ENCODE assay signal across 25 mouse cellular contexts in the genomic region with DNA sequence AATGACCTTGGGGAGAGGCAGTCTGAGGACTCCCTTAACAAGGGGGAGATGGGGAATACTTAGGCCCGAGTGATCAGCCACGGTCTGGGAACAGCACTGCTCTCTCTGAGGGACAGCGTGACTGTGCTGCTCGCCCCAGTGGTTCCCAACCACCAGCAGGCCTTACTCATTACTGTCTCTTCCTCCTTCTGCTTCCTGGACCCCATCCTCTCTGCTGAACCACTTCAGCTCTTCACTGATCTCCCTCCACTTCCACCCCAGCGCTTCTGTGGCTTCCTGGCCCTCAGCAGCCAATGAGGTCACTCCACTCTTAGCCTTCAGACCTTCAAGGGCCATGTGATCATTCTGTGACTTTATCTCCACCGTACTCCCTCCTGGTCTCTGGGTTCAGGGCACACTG. TPM values are rescaled to one million over a fixed set of nuclear protein-coding genes. Genes with fewer than 3 reads are reported as not detected.
DNase-seq lines count a peak whose midpoint lies in the region; ATAC-seq lines count a peak whose summit lies in the region.
"Had no signal": no experiment of that assay in that cellular context is flagged by ENCODE, and none has a peak within 500 bp of the region (broad histone marks: within the 10 kb centered on the region; RNA-seq: fewer than 3 reads in every experiment).

No protein-coding gene starts in this region.

- 0 out of 2 replicates have a peak, but pooled peaks have one; percentile 16 for ATAC-seq in erythroid progenitor cell, adult 5-6 weeks (replicated peaks; ENCODE audit: low FRiP score, poor library complexity, severe bottlenecking)
- 0 out of 2 replicates have a peak, but pooled peaks have one; percentile 14 for ATAC-seq in monocyte, adult 5-6 weeks (replicated peaks; ENCODE audit: insufficient number of reproducible peaks, low FRiP score, low TSS enrichment, poor library complexity, severe bottlenecking)
- ATAC-seq in activated CD4-positive, CD25-positive, alpha-beta regulatory T cell, adult 4 months: no peak
- ATAC-seq: CD4-positive, CD25-positive, alpha-beta regulatory T cell, adult 4 months; forebrain, embryonic 13.5 days had no signal

- peak; percentile 1 for DNase-seq in ovary, postnatal 36 days (ENCODE audit: low spot score)
- no peak for DNase-seq in ovary, postnatal 14 days (ENCODE audit: low spot score)
- DNase-seq in A20 (ENCODE audit: low read depth, low spot score): peak; percentile 57
- DNase-seq in kidney, adult 11 months: no peak
- DNase-seq: cerebellum, adult 11-12 months; cerebellum, postnatal 25 days; kidney, adult 9 months; kidney, postnatal 4 days; right cerebral cortex, postnatal 25 days; thymus, postnatal 14 days had no signal

RNA-seq across cellular contexts. Expression of a gene that starts 6.5 kb away (rescaled TPM):
- not detected in 2 replicates for total RNA-seq in erythroid progenitor cell, adult 5-6 weeks (2015; ENCODE audit: low replicate concordance)
- not detected in 2 replicates for total RNA-seq in erythroid progenitor cell, adult 5-6 weeks (2017; ENCODE audit: low replicate concordance)
- total RNA-seq in monocyte, adult 5-6 weeks (2017): not detected in 3 replicates
- polyA plus RNA-seq in activated CD4-positive, CD25-positive, alpha-beta regulatory T cell, adult 4 months (2017; shearing (Covaris generic)): not detected
- total RNA-seq: gastrocnemius, postnatal 36 days; layer of hippocampus, postnatal 10 days; left cerebral cortex, postnatal 36 days; MEL had no signal
- polyA plus RNA-seq: CD4-positive, CD25-positive, alpha-beta regulatory T cell, adult 4 months; forebrain, embryonic 13.5 days; heart, embryonic 15.5 days; hindbrain, embryonic 11.5 days; lung, embryonic 16.5 days; midbrain, embryonic 10.5 days; neural tube, embryonic 12.5 days; stomach, embryonic 14.5 days had no signal

RNA-seq across cellular contexts. Expression of a gene that starts 11.5 kb away (rescaled TPM):
- total RNA-seq in erythroid progenitor cell, adult 5-6 weeks (2015; ENCODE audit: low replicate concordance): not detected in 2 replicates
- total RNA-seq in erythroid progenitor cell, adult 5-6 weeks (2017; ENCODE audit: low replicate concordance): not detected in 2 replicates
- 0.29 to 4.3 TPM (median 3.2 TPM) in 3 replicates for total RNA-seq in monocyte, adult 5-6 weeks (2017)
- not detected for polyA plus RNA-seq in activated CD4-positive, CD25-positive, alpha-beta regulatory T cell, adult 4 months (2017; shearing (Covaris generic))
- total RNA-seq: MEL had no signal
- polyA plus RNA-seq: CD4-positive, CD25-positive, alpha-beta regulatory T cell, adult 4 months had no signal

RNA-seq across cellular contexts. Expression of a gene that starts 41.2 kb away (rescaled TPM):
- not detected in 2 replicates for total RNA-seq in erythroid progenitor cell, adult 5-6 weeks (2015; ENCODE audit: low replicate concordance)
- total RNA-seq in erythroid progenitor cell, adult 5-6 weeks (2017; ENCODE audit: low replicate concordance): not detected in 2 replicates
- total RNA-seq in monocyte, adult 5-6 weeks (2017): not detected in 3 replicates
- not detected for polyA plus RNA-seq in activated CD4-positive, CD25-positive, alpha-beta regulatory T cell, adult 4 months (2017; shearing (Covaris generic))

RNA-seq across cellular contexts. Expression of a gene that starts 51.5 kb away (rescaled TPM):
- total RNA-seq in erythroid progenitor cell, adult 5-6 weeks (2015; ENCODE audit: low replicate concordance): 23.4 and 24.3 TPM in 2 replicates
- 11.7 and 19.4 TPM in 2 replicates for total RNA-seq in erythroid progenitor cell, adult 5-6 weeks (2017; ENCODE audit: low replicate concordance)
- total RNA-seq in monocyte, adult 5-6 weeks (2017): 32.4 to 39.0 TPM (median 35.7 TPM) in 3 replicates
- polyA plus RNA-seq in activated CD4-positive, CD25-positive, alpha-beta regulatory T cell, adult 4 months (2017; shearing (Covaris generic)): 100 to 1,000 TPM; 125 to 151 TPM

Comparison
In these comparisons a context has a peak if more than half of its experiments do, and no peak if none do; other contexts are left out.
1. DNase-seq: peak in ovary, postnatal 36 days (single experiment) and A20 (single experiment); none in ovary, postnatal 14 days (single experiment) and kidney, adult 11 months (single experiment).